Mouse (Mus musculus) lung, adult 2 months (tissue): ENCODE measurements at regions not wholly inside any gene's neighbourhood (a gene's known extent, or its start where the extent isn't known, plus 50 kb on each side); places are given as distances from the start of the nearest gene placed in this dataset.
"Not testable (repeated sequence)": the region's sequence is repeated elsewhere in the genome, so short reads cannot be mapped to it uniquely, and the experiment has no call there.

Experiments used
- CTCF ChIP-seq: fragments of 200-500 bp; IDR thresholded peaks from 2 replicates; pipeline ENCODE4 v1.5.1; 2011; ENCODE audit warnings: mild to moderate bottlenecking, low read length, control low read depth; ENCODE audit not compliant: insufficient read depth
- POLR2A ChIP-seq: fragments of 200-500 bp; IDR thresholded peaks from 2 replicates; pipeline ENCODE4 v1.6.1; 2011; ENCODE audit warnings: low read depth, mild to moderate bottlenecking, control low read depth, low read length, borderline replicate concordance; ENCODE audit errors: extremely low read depth

- not testable (repeated sequence) for TF ChIP-seq CTCF, POLR2A
Observed at GRCm38 (mm10) chr17:6520001-6520400, 81.5 kb upstream of the Dynlt1c start.
